In the genomic region with DNA sequence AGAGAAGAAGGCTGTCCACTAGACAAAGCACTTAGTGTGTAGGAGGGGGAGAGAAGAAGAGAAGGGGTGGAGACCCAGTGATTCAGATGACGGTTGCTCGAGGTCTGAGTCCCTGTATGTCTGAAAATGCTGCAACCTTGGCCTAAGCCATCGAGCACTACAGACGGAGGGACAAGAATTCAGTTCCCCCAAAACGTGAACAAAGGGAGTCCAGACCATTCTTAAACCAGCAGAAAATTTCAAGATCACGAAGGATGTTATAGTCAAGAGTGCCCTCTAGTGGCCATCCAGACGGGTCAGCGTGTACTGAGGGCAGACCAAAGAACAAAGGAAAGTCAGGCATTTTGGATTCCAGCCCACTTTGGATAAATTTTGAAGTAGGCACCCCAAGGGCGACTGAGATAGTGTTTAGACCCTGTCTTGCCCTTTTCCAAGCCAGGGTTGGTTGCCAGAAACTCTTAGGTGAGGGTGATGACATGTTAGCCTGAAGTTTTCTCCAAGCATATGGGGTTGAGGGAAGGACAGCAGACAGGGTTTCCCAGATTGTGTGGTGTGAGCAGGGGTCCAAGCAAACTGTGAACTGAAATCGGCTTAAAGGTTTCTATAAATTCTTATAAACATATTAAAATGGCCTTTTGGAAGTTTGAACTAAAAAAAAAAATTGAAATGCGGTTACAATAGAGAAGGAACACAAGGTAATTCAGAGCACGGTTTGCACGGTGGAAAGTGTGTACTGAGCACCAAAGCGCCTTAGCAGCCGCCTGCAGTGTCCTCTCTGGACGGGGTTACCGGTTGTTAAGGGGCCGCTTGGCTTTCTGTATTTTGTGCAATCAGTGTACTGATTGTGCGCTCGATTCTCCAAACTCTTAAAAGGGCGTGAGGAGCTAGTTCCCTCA, we compare ENCODE assay signal across 7 mouse cellular contexts. TPM values are rescaled to one million over a fixed set of nuclear protein-coding genes. Genes with fewer than 3 reads are reported as not detected.
DNase-seq lines count a peak whose midpoint lies in the region; ATAC-seq and TF ChIP-seq lines count a peak whose summit lies in the region.

No protein-coding gene starts in this region.

- H3K9ac ChIP-seq in forebrain, postnatal 0 days, result peak overlapping the region; percentile 64

- peak overlapping the region; percentile 94 for H3K27ac ChIP-seq in forebrain, postnatal 0 days (ENCODE audit: low read depth, low read length)

- H3K27me3 ChIP-seq in forebrain, postnatal 0 days (ENCODE audit: insufficient read depth, low read length), result no peaks in the 10 kb centered on the region

- H3K36me3 ChIP-seq in forebrain, postnatal 0 days (ENCODE audit: insufficient read depth), result no peaks in the 10 kb centered on the region

- H3K4me1 ChIP-seq in forebrain, postnatal 0 days (ENCODE audit: insufficient read depth), result peaks cover 4% of the 10 kb centered on the region; the same call in 1 of the 2 replicates

- peak; percentile 81 for ATAC-seq in forebrain, postnatal 0 days
- ATAC-seq in hematopoietic stem cell, adult 5-6 weeks (replicated peaks in 1 of 2; ENCODE audit: insufficient read depth in 1 of 2, low FRiP score in 2 of 2, low TSS enrichment in 1 of 2, low read depth in 1 of 2, poor library complexity in 2 of 2, severe bottlenecking in 2 of 2), result peak; percentile 60 to 78

- peak overlapping the region; percentile 49 for H3K4me3 ChIP-seq in forebrain, postnatal 0 days (ENCODE audit: low read depth, low read length)

- peak; percentile 93 for DNase-seq in R1 (ENCODE audit: low read depth, low spot score)
- DNase-seq in cerebellum, adult 8-10 months, result peak; percentile 79
- DNase-seq in forebrain, postnatal 0 days, result peak; percentile 93
- peak; percentile 70 for DNase-seq in layer of hippocampus, adult 9-11 months
- DNase-seq in lung, postnatal 14 days, result peak; percentile 85
- DNase-seq in retina, postnatal 1 day, result peak; percentile 96

- WGBS in forebrain, postnatal 0 days, result under 1% methylated on average over 21 of the region's 21 CpGs

- peak overlapping the region; percentile 69 for H3K4me2 ChIP-seq in forebrain, postnatal 0 days (ENCODE audit: low read depth)

- TF ChIP-seq CTCF in forebrain, postnatal 0 days (IDR thresholded peaks at IDR 0.05; ENCODE audit: low read depth), result peak; percentile 88

- H3K9me3 ChIP-seq in forebrain, postnatal 0 days (ENCODE audit: low read length), result no peaks in the 10 kb centered on the region

RNA-seq across cellular contexts. Expression of a gene that starts 0.6 kb away (rescaled TPM):
- total RNA-seq in forebrain, postnatal 0 days (2014; rRNA removed), result 282 and 307 TPM in 2 replicates
- polyA plus RNA-seq in forebrain, postnatal 0 days (2015; fragmentation: Nextera tagmentation; extraction: Ambion mirVana), result not detected in 2 replicates
- total RNA-seq in hematopoietic stem cell, adult 5-6 weeks (2017), result 134 and 252 TPM in 2 replicates

RNA-seq across cellular contexts. Expression of a gene that starts 12.4 kb away (rescaled TPM):
- 308 and 356 TPM in 2 replicates for total RNA-seq in forebrain, postnatal 0 days (2014; rRNA removed)
- 0.34 TPM in 1 of 2 replicates, not detected in the other for polyA plus RNA-seq in forebrain, postnatal 0 days (2015; fragmentation: Nextera tagmentation; extraction: Ambion mirVana)
- 228 and 356 TPM in 2 replicates for total RNA-seq in hematopoietic stem cell, adult 5-6 weeks (2017)

RNA-seq across cellular contexts. Expression of a gene that starts 16.0 kb away (rescaled TPM):
- total RNA-seq in forebrain, postnatal 0 days (2014; rRNA removed), result 635 and 850 TPM in 2 replicates
- not detected in 2 replicates for polyA plus RNA-seq in forebrain, postnatal 0 days (2015; fragmentation: Nextera tagmentation; extraction: Ambion mirVana)
- 1,343 and 1,971 TPM in 2 replicates for total RNA-seq in hematopoietic stem cell, adult 5-6 weeks (2017)

RNA-seq across cellular contexts. Expression of a gene that starts 16.8 kb away (rescaled TPM):
- total RNA-seq in forebrain, postnatal 0 days (2014; rRNA removed), result 277 and 308 TPM in 2 replicates
- polyA plus RNA-seq in forebrain, postnatal 0 days (2015; fragmentation: Nextera tagmentation; extraction: Ambion mirVana), result 0.75 and 1.3 TPM in 2 replicates
- total RNA-seq in hematopoietic stem cell, adult 5-6 weeks (2017), result 66.5 and 218 TPM in 2 replicates

RNA-seq across cellular contexts. Expression of a gene that starts 18.0 kb away (rescaled TPM):
- 342 and 560 TPM in 2 replicates for total RNA-seq in forebrain, postnatal 0 days (2014; rRNA removed)
- 12.1 and 14.6 TPM in 2 replicates for polyA plus RNA-seq in forebrain, postnatal 0 days (2015; fragmentation: Nextera tagmentation; extraction: Ambion mirVana)
- total RNA-seq in hematopoietic stem cell, adult 5-6 weeks (2017), result 605 and 1,529 TPM in 2 replicates

Comparison
In these comparisons a context has a peak if more than half of its experiments do, and no peak if none do; other contexts are left out.
1. Peak in every context shown above with its lines: DNase-seq, ATAC-seq, H3K4me3 ChIP-seq and H3K27ac ChIP-seq.